Mouse (Mus musculus): Measurements from ENCODE around the gene Acsbg1. TPM values are rescaled to one million over a fixed set of nuclear protein-coding genes. Genes with fewer than 3 reads are reported as not detected.

The Acsbg1 gene
- polyA plus RNA-seq, 1 experiment from 2014 or later = 35.7 TPM

GRCm38 (mm10) chr9:54658773-54659172 lies 2.9 kb downstream of the Acsbg1 start:
- H3K4me3 ChIP-seq = no peak overlapping the region
- no peak for ATAC-seq (ENCODE audit: low FRiP score, low read depth)
- no peak overlapping the region for H3K4me2 ChIP-seq
- no peaks in the 10 kb centered on the region for H3K27me3 ChIP-seq
- 88% methylated on average over 6 of the region's 6 CpGs for WGBS
- H3K27ac ChIP-seq (replicated peaks) = no peak overlapping the region
- H3K4me1 ChIP-seq (replicated peaks) = peaks cover 7% of the 10 kb centered on the region; the same call in 1 of the 2 replicates
- no peaks in the 10 kb centered on the region for H3K36me3 ChIP-seq
- no peak overlapping the region for H3K9ac ChIP-seq
- H3K9me3 ChIP-seq = no peaks in the 10 kb centered on the region

DNA sequence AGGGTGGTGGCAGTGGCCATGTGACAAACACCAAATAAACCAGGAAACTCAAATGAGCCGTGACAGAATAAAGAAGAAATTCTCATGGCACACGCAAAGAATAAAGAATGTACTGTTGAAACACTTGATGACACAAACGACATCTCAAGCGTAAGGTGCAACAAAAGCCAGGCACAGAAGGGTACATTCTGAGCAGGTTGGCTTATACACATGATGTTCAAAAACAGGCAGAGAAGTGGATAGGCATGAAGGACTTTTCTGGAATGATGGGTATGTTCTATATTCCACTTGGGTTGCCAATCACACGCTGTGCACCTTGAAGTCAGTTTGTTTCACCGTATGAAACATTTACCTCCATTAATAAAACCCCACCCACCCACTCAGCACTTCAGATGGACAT lies 5.3 kb downstream of the Acsbg1 start:
- H3K9ac ChIP-seq = no peak overlapping the region
- 86% methylated on average over 6 of the region's 6 CpGs for WGBS
- no peak for ATAC-seq (ENCODE audit: low FRiP score, low read depth)
- no peaks in the 10 kb centered on the region for H3K27me3 ChIP-seq
- no peak overlapping the region for H3K4me3 ChIP-seq
- H3K4me1 ChIP-seq (replicated peaks) = no peaks in the 10 kb centered on the region
- H3K36me3 ChIP-seq = no peaks in the 10 kb centered on the region
- no peak overlapping the region for H3K27ac ChIP-seq (replicated peaks)
- H3K4me2 ChIP-seq = no peak overlapping the region
- H3K9me3 ChIP-seq = no peaks in the 10 kb centered on the region

GRCm38 (mm10) chr9:54655846-54656245 lies 5.8 kb downstream of the Acsbg1 start:
- ATAC-seq (ENCODE audit: low FRiP score, low read depth) = no peak
- Histone ChIP-seq H3K9ac (no peak overlapping the region), H3K9me3 (no peaks in the 10 kb centered on the region), H3K27ac (replicated peaks) (no peak overlapping the region), H3K27me3 (no peaks in the 10 kb centered on the region), H3K4me3 (no peak overlapping the region), H3K36me3 (no peaks in the 10 kb centered on the region), H3K4me2 (no peak overlapping the region), H3K4me1 (replicated peaks) (no peaks in the 10 kb centered on the region)
- WGBS = 58% methylated on average over 2 of the region's 2 CpGs

GRCm38 (mm10) chr9:54652778-54653177 lies 8.9 kb downstream of the Acsbg1 start:
- no peaks in the 10 kb centered on the region for H3K9me3 ChIP-seq
- H3K27ac ChIP-seq (replicated peaks) = no peak overlapping the region
- H3K27me3 ChIP-seq = no peaks in the 10 kb centered on the region
- H3K9ac ChIP-seq = no peak overlapping the region
- no peak for ATAC-seq (ENCODE audit: low FRiP score, low read depth)
- no peaks in the 10 kb centered on the region for H3K4me1 ChIP-seq (replicated peaks)
- H3K36me3 ChIP-seq = no peaks in the 10 kb centered on the region
- H3K4me2 ChIP-seq = no peak overlapping the region
- no peak overlapping the region for H3K4me3 ChIP-seq
- WGBS = 81% methylated on average over 2 of the region's 2 CpGs

DNA sequence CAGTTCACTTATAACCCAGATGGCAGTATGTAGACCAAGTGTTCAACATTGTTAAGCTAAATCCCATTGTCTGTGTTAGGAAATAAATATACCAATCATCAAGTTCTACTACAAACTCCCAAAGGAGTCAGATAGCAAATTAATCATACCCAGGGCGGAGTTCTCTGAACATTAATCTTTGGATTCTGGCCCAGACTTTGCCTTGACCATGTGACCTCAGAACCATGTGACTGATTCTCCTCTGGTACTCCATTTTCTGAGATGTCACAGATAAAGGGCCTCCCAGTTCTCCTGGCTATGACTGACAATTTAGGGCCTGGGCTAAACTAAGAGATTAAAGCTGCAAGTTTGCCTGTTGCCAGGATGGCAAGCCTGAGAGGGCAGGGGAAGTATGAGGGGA lies 12.3 kb downstream of the Acsbg1 start:
- H3K27ac ChIP-seq (replicated peaks) = no peak overlapping the region
- H3K4me1 ChIP-seq (replicated peaks) = no peaks in the 10 kb centered on the region
- no peak overlapping the region for H3K4me2 ChIP-seq
- H3K9me3 ChIP-seq = no peaks in the 10 kb centered on the region
- no peak overlapping the region for H3K4me3 ChIP-seq
- WGBS = 84% methylated on average over 1 of the region's 1 CpGs
- H3K36me3 ChIP-seq = no peaks in the 10 kb centered on the region
- no peaks in the 10 kb centered on the region for H3K27me3 ChIP-seq
- no peak overlapping the region for H3K9ac ChIP-seq
- no peak for ATAC-seq (ENCODE audit: low FRiP score, low read depth)

- H3K9me3 ChIP-seq = no peaks in the 10 kb centered on the region
- H3K9ac ChIP-seq = no peak overlapping the region
- no peak overlapping the region for H3K4me3 ChIP-seq
- no peaks in the 10 kb centered on the region for H3K36me3 ChIP-seq
- 81% methylated on average over 2 of the region's 2 CpGs for WGBS
- no peak overlapping the region for H3K27ac ChIP-seq (replicated peaks)
- H3K4me1 ChIP-seq (replicated peaks) = no peaks in the 10 kb centered on the region
- no peaks in the 10 kb centered on the region for H3K27me3 ChIP-seq
- no peak for ATAC-seq (ENCODE audit: low FRiP score, low read depth)
- H3K4me2 ChIP-seq = no peak overlapping the region
Observed at GRCm38 (mm10) chr9:54647456-54647855, 14.2 kb downstream of the Acsbg1 start.

DNA sequence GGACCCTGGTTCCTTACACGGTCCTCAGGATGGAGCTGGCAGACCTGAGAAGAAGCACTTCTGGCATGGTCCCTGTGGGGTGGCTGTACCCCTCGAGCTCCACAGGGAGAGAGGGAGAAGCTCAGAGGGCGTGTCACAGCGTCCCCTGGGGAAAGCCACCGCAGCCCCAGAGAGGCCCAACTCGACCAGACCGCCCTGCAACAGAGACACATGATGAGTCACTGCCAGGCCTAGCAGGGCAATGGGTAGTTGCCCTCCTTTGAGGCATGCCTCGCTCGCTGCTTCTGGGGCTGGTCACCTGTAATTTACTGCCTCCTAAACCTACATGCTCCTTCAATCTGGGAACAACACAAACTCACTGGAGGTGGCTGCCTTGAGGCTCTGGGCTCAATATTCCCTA lies 15.4 kb downstream of the Acsbg1 start:
- H3K27me3 ChIP-seq = no peaks in the 10 kb centered on the region
- H3K4me2 ChIP-seq = no peak overlapping the region
- H3K36me3 ChIP-seq = no peaks in the 10 kb centered on the region
- no peak overlapping the region for H3K27ac ChIP-seq (replicated peaks)
- no peak overlapping the region for H3K4me3 ChIP-seq
- H3K4me1 ChIP-seq (replicated peaks) = no peaks in the 10 kb centered on the region
- WGBS = 86% methylated on average over 9 of the region's 9 CpGs
- no peaks in the 10 kb centered on the region for H3K9me3 ChIP-seq
- no peak overlapping the region for H3K9ac ChIP-seq
- no peak for ATAC-seq (ENCODE audit: low FRiP score, low read depth)

DNA sequence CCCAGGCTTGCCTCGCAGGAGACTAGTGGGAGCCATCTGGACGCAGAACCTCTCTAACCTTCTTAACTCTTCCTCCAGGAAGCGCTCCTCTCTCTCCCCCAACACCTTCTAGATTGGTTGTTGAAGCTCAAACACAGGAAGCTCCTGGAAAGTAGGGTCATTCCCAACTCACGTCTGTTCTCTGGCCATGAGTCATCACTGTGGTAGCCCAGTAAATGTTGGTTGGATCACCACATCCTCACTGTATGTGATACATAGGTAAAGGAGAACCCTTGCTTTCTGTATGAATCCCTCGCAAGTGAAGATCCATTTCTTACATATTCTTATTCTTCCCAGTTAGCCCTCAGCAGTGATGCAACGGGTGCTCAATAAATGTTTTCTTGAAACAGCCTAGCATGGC lies 16.1 kb downstream of the Acsbg1 start:
- no peak overlapping the region for H3K4me3 ChIP-seq
- no peak overlapping the region for H3K4me2 ChIP-seq
- H3K36me3 ChIP-seq = no peaks in the 10 kb centered on the region
- H3K9me3 ChIP-seq = no peaks in the 10 kb centered on the region
- H3K9ac ChIP-seq = no peak overlapping the region
- no peaks in the 10 kb centered on the region for H3K4me1 ChIP-seq (replicated peaks)
- no peak overlapping the region for H3K27ac ChIP-seq (replicated peaks)
- no peak for ATAC-seq (ENCODE audit: low FRiP score, low read depth)
- WGBS = 95% methylated on average over 6 of the region's 6 CpGs
- H3K27me3 ChIP-seq = no peaks in the 10 kb centered on the region

- 92% methylated on average over 7 of the region's 7 CpGs for WGBS
- H3K9ac ChIP-seq = no peak overlapping the region
- no peak overlapping the region for H3K27ac ChIP-seq (replicated peaks)
Observed at GRCm38 (mm10) chr9:54643179-54643578, 18.5 kb downstream of the Acsbg1 start.

DNA sequence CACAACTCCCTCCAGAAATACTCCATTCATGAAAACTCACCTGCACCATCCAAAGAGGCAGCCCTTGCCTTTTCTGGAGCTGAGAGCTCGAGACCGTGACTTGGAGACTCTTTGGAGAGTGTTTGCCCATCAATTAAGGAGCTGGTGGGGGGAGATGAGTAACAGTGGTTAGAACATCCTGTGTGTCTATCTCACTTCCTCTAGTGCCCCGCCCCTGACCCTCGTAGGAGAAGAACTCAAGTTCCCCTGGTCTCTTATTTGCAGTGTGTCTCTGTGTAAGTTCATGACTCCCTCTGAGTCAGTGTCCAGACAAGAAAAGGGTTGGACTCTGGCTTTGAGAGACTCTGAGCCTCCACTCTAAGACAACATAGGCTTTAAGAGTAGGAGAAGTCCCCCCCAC lies 19.1 kb downstream of the Acsbg1 start:
- no peaks in the 10 kb centered on the region for H3K4me1 ChIP-seq (replicated peaks)
- no peaks in the 10 kb centered on the region for H3K36me3 ChIP-seq
- no peaks in the 10 kb centered on the region for H3K27me3 ChIP-seq
- ATAC-seq (ENCODE audit: low FRiP score, low read depth) = no peak
- no peaks in the 10 kb centered on the region for H3K9me3 ChIP-seq
- H3K4me3 ChIP-seq = no peak overlapping the region
- H3K27ac ChIP-seq (replicated peaks) = no peak overlapping the region
- no peak overlapping the region for H3K9ac ChIP-seq
- H3K4me2 ChIP-seq = no peak overlapping the region
- WGBS = 85% methylated on average over 4 of the region's 4 CpGs

More at GRCm38 (mm10) chr9:54643179-54643578, 18.5 kb downstream of the Acsbg1 start:
- ATAC-seq (ENCODE audit: low FRiP score, low read depth) = no peak
- H3K4me1 ChIP-seq (replicated peaks) = no peaks in the 10 kb centered on the region
- H3K27me3 ChIP-seq = no peaks in the 10 kb centered on the region
- H3K9me3 ChIP-seq = no peaks in the 10 kb centered on the region
- H3K4me3 ChIP-seq = no peak overlapping the region
- no peak overlapping the region for H3K4me2 ChIP-seq
- H3K36me3 ChIP-seq = no peaks in the 10 kb centered on the region

GRCm38 (mm10) chr9:54642149-54642548 lies 19.5 kb downstream of the Acsbg1 start:
- 80% methylated on average over 2 of the region's 2 CpGs for WGBS

DNA sequence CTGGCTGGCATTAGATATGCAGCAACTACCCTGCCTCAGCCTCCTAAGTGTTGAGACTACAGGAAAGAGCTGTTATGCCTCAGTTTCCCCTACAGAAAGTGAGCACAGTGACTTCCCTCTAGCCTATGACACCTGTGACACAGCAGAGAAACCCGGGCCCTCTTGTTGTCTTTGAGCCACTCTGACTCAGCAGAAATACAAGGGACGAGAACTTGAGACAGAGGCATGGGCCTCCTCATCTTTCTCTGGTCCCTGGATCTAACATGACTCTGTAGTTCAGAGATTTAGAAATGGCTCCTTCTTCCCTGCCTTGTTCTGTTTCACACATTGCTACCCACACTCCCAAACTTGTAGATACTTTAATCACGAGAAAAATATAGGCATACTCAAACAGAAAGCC lies 20.1 kb downstream of the Acsbg1 start:
- no peaks in the 10 kb centered on the region for H3K4me1 ChIP-seq (replicated peaks)
- no peaks in the 10 kb centered on the region for H3K9me3 ChIP-seq
- H3K27me3 ChIP-seq = no peaks in the 10 kb centered on the region
- H3K4me3 ChIP-seq = no peak overlapping the region
- no peaks in the 10 kb centered on the region for H3K36me3 ChIP-seq
- no peak for ATAC-seq (ENCODE audit: low FRiP score, low read depth)
- no peak overlapping the region for H3K27ac ChIP-seq (replicated peaks)
- H3K9ac ChIP-seq = no peak overlapping the region
- 88% methylated on average over 3 of the region's 3 CpGs for WGBS
- no peak overlapping the region for H3K4me2 ChIP-seq

More at GRCm38 (mm10) chr9:54642149-54642548, 19.5 kb downstream of the Acsbg1 start:
- H3K4me3 ChIP-seq = no peak overlapping the region
- no peaks in the 10 kb centered on the region for H3K4me1 ChIP-seq (replicated peaks)
- H3K27me3 ChIP-seq = no peaks in the 10 kb centered on the region
- H3K4me2 ChIP-seq = no peak overlapping the region
- H3K36me3 ChIP-seq = no peaks in the 10 kb centered on the region
- H3K9me3 ChIP-seq = no peaks in the 10 kb centered on the region
- no peak for ATAC-seq (ENCODE audit: low FRiP score, low read depth)
- H3K9ac ChIP-seq = no peak overlapping the region
- H3K27ac ChIP-seq (replicated peaks) = no peak overlapping the region

DNA sequence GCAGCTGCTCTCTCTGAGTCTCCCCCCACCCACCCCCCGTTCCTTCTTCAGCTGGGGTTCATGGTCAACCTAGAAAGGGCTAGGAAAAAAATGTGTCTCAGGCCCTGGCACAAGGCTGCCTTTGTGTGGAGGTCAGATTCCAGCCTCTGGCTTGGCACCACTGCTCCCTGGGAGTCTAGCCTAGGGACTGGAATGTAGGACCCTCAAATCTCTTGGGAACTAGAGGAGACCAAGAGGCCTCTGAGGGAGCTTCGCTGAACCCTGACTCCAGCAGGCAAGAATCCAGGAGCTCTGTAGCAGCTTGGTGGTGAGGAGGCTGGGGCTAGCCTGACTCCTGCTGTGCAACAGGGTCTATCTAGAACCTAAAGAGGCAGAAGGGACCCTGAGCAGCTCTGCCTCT lies 22.5 kb downstream of the Acsbg1 start:
- H3K27me3 ChIP-seq = no peaks in the 10 kb centered on the region
- H3K4me1 ChIP-seq (replicated peaks) = no peaks in the 10 kb centered on the region
- H3K9me3 ChIP-seq = no peaks in the 10 kb centered on the region
- no peak overlapping the region for H3K9ac ChIP-seq
- H3K36me3 ChIP-seq = no peaks in the 10 kb centered on the region
- H3K4me2 ChIP-seq = no peak overlapping the region
- H3K4me3 ChIP-seq = no peak overlapping the region
- WGBS = 51% methylated on average over 2 of the region's 2 CpGs
- no peak for ATAC-seq (ENCODE audit: low FRiP score, low read depth)
- no peak overlapping the region for H3K27ac ChIP-seq (replicated peaks)
